Mouse (Mus musculus): ENCODE measurements around the gene Dcst1. TPM values are rescaled to one million over a fixed set of nuclear protein-coding genes. Genes with fewer than 3 reads are reported as not detected.
A peak's percentile ranks its signal among the peaks of the same experiment; 100 is the strongest.

Dcst1 gene
- total RNA-seq, 1 experiment = 0.09 TPM

GRCm38 (mm10) chr3:89390699-89391662 lies 25.9 kb upstream of the Dcst1 start:
- Histone ChIP-seq H3K4me3 (ENCODE audit: insufficient read depth in 1 of 2, low read depth in 1 of 2, low read length in 2 of 2, poor library complexity in 1 of 2, severe bottlenecking in 1 of 2) (peak overlapping the region; percentile 71 to 75), H3K27ac (ENCODE audit: insufficient read depth, low read depth, low read length, poor library complexity, severe bottlenecking) (no peak overlapping the region), H3K9ac (ENCODE audit: insufficient read depth, low read depth, low read length, poor library complexity, severe bottlenecking) (peak overlapping the region; percentile 71), H3K9me3 (ENCODE audit: control insufficient read depth, insufficient read depth, low read depth, low read length) (no peaks in the 10 kb centered on the region), H3K4me1 (ENCODE audit: control insufficient read depth in 2 of 2, insufficient read depth in 2 of 2, low read length in 2 of 2, poor library complexity in 1 of 2) (peaks cover 0 to 38% of the 10 kb centered on the region in 2 experiments; a peak in 3 of 4 replicates), H3K36me3 (ENCODE audit: control insufficient read depth, insufficient read depth, low read length, poor library complexity, severe bottlenecking) (no peaks in the 10 kb centered on the region; the same call in 1 of the 2 replicates)
- in situ Hi-C loops (cut with MboI; ENCODE audit: low sequenced_read_pairs in 2 of 2, unreplicated experiment in 2 of 2) = no loop called here
- TF ChIP-seq ZNF384 (IDR thresholded peaks at IDR 0.05; ENCODE audit: low read depth, low read length) (no peak), MAFK (IDR thresholded peaks at IDR 0.05; ENCODE audit: insufficient read depth, low read depth, low read length) (no peak), HCFC1 (IDR thresholded peaks at IDR 0.05; ENCODE audit: borderline replicate concordance, insufficient read depth, low read length) (no peak), ZC3H11A (IDR thresholded peaks at IDR 0.05; ENCODE audit: borderline replicate concordance, low read depth, low read length) (no peak), CHD2 (IDR thresholded peaks at IDR 0.05; ENCODE audit: low read depth, low read length) (no peak)
- no peak for DNase-seq (ENCODE audit: low read depth, low spot score)

- Histone ChIP-seq H3K27ac (ENCODE audit: insufficient read depth, low read depth, low read length, poor library complexity, severe bottlenecking) (no peak overlapping the region), H3K4me3 (ENCODE audit: insufficient read depth in 1 of 2, low read depth in 1 of 2, low read length in 2 of 2, poor library complexity in 1 of 2, severe bottlenecking in 1 of 2) (no peak overlapping the region), H3K4me1 (ENCODE audit: control insufficient read depth in 2 of 2, insufficient read depth in 2 of 2, low read length in 2 of 2, poor library complexity in 1 of 2) (peaks cover 0 to 42% of the 10 kb centered on the region in 2 experiments; a peak in 3 of 4 replicates), H3K36me3 (ENCODE audit: control insufficient read depth, insufficient read depth, low read length, poor library complexity, severe bottlenecking) (no peaks in the 10 kb centered on the region; the same call in 1 of the 2 replicates), H3K9ac (ENCODE audit: insufficient read depth, low read depth, low read length, poor library complexity, severe bottlenecking) (no peak overlapping the region), H3K9me3 (ENCODE audit: control insufficient read depth, insufficient read depth, low read depth, low read length) (no peaks in the 10 kb centered on the region)
- in situ Hi-C loops (cut with MboI; ENCODE audit: low sequenced_read_pairs in 2 of 2, unreplicated experiment in 2 of 2) = no loop called here
- TF ChIP-seq ZC3H11A (IDR thresholded peaks at IDR 0.05; ENCODE audit: borderline replicate concordance, low read depth, low read length) (no peak), MAFK (IDR thresholded peaks at IDR 0.05; ENCODE audit: insufficient read depth, low read depth, low read length) (no peak), ZNF384 (IDR thresholded peaks at IDR 0.05; ENCODE audit: low read depth, low read length) (no peak), CHD2 (IDR thresholded peaks at IDR 0.05; ENCODE audit: low read depth, low read length) (no peak), HCFC1 (IDR thresholded peaks at IDR 0.05; ENCODE audit: borderline replicate concordance, insufficient read depth, low read length) (no peak)
- DNase-seq (ENCODE audit: low read depth, low spot score) = no peak
Observed at GRCm38 (mm10) chr3:89390111-89390515, 25.1 kb upstream of the Dcst1 start.

- H3K9me3 ChIP-seq (ENCODE audit: control insufficient read depth, insufficient read depth, low read depth, low read length) = no peaks in the 10 kb centered on the region
Observed at GRCm38 (mm10) chr3:89388901-89389740, 24.1 kb upstream of the Dcst1 start.

GRCm38 (mm10) chr3:89388134-89388881 lies 23.3 kb upstream of the Dcst1 start:
- Histone ChIP-seq H3K9me3 (ENCODE audit: control insufficient read depth, insufficient read depth, low read depth, low read length) (no peaks in the 10 kb centered on the region), H3K36me3 (ENCODE audit: control insufficient read depth, insufficient read depth, low read length, poor library complexity, severe bottlenecking) (peaks cover 2% of the 10 kb centered on the region; the same call in 1 of the 2 replicates), H3K4me3 (ENCODE audit: insufficient read depth in 1 of 2, low read depth in 1 of 2, low read length in 2 of 2, poor library complexity in 1 of 2, severe bottlenecking in 1 of 2) (no peak overlapping the region), H3K4me1 (ENCODE audit: control insufficient read depth in 2 of 2, insufficient read depth in 2 of 2, low read length in 2 of 2, poor library complexity in 1 of 2) (peaks cover 0 to 57% of the 10 kb centered on the region in 2 experiments; a peak in 3 of 4 replicates), H3K9ac (ENCODE audit: insufficient read depth, low read depth, low read length, poor library complexity, severe bottlenecking) (no peak overlapping the region), H3K27ac (ENCODE audit: insufficient read depth, low read depth, low read length, poor library complexity, severe bottlenecking) (no peak overlapping the region)
- in situ Hi-C loops (cut with MboI; ENCODE audit: low sequenced_read_pairs in 2 of 2, unreplicated experiment in 2 of 2) = no loop called here
- no peak for DNase-seq (ENCODE audit: low read depth, low spot score)
- TF ChIP-seq ZNF384 (IDR thresholded peaks at IDR 0.05; ENCODE audit: low read depth, low read length) (no peak), MAFK (IDR thresholded peaks at IDR 0.05; ENCODE audit: insufficient read depth, low read depth, low read length) (no peak), CHD2 (IDR thresholded peaks at IDR 0.05; ENCODE audit: low read depth, low read length) (no peak), HCFC1 (IDR thresholded peaks at IDR 0.05; ENCODE audit: borderline replicate concordance, insufficient read depth, low read length) (no peak), ZC3H11A (IDR thresholded peaks at IDR 0.05; ENCODE audit: borderline replicate concordance, low read depth, low read length) (no peak)

More at GRCm38 (mm10) chr3:89388901-89389740, 24.1 kb upstream of the Dcst1 start:
- Histone ChIP-seq H3K27ac (ENCODE audit: insufficient read depth, low read depth, low read length, poor library complexity, severe bottlenecking) (no peak overlapping the region), H3K9ac (ENCODE audit: insufficient read depth, low read depth, low read length, poor library complexity, severe bottlenecking) (no peak overlapping the region), H3K4me3 (ENCODE audit: insufficient read depth in 1 of 2, low read depth in 1 of 2, low read length in 2 of 2, poor library complexity in 1 of 2, severe bottlenecking in 1 of 2) (no peak overlapping the region), H3K36me3 (ENCODE audit: control insufficient read depth, insufficient read depth, low read length, poor library complexity, severe bottlenecking) (no peaks in the 10 kb centered on the region; the same call in 1 of the 2 replicates), H3K4me1 (ENCODE audit: control insufficient read depth in 2 of 2, insufficient read depth in 2 of 2, low read length in 2 of 2, poor library complexity in 1 of 2) (peaks cover 0 to 49% of the 10 kb centered on the region in 2 experiments; a peak in 3 of 4 replicates)
- no peak for DNase-seq (ENCODE audit: low read depth, low spot score)
- TF ChIP-seq HCFC1 (IDR thresholded peaks at IDR 0.05; ENCODE audit: borderline replicate concordance, insufficient read depth, low read length) (peak; percentile 99), CHD2 (IDR thresholded peaks at IDR 0.05; ENCODE audit: low read depth, low read length) (no peak)
- in situ Hi-C loops (cut with MboI; ENCODE audit: low sequenced_read_pairs in 2 of 2, unreplicated experiment in 2 of 2) = no loop called here
